Mouse (Mus musculus) cerebellum, postnatal 25 days (tissue): Measurements from ENCODE around the gene Trim39.
"Not testable (repeated sequence)": the region's sequence is repeated elsewhere in the genome, so short reads cannot be mapped to it uniquely, and the experiment has no call there.

Experiments used
- DNase-seq, 2 experiments: peaks; one replicate each; pipeline ENCODE4 v3.0.0; 2021; ENCODE audit warnings: mixed read lengths in 2 of 2

The Trim39 gene

DNA sequence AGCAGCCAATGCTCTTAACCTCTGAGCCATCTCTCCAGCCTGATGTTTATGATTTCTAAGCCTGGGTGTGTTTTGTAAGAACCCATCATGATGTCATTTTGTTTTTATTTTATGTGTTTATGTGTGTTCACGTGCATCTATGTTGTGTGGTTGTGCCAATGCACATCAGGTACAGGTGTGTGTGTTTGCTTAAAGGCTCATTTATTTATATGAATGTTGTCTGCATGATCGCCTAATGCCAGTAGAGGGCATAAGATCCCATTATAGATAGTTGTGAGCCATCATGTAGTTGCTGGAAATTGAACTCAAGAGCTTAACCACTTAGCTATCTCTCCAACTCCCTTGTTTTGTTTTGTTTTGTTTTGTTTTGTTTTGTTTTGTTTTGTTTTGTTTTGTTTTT lies 26.3 kb downstream of the Trim39 start:
- no peak for DNase-seq

GRCm38 (mm10) chr17:36244031-36244430 lies 28.0 kb downstream of the Trim39 start:
- DNase-seq = no peak

DNA sequence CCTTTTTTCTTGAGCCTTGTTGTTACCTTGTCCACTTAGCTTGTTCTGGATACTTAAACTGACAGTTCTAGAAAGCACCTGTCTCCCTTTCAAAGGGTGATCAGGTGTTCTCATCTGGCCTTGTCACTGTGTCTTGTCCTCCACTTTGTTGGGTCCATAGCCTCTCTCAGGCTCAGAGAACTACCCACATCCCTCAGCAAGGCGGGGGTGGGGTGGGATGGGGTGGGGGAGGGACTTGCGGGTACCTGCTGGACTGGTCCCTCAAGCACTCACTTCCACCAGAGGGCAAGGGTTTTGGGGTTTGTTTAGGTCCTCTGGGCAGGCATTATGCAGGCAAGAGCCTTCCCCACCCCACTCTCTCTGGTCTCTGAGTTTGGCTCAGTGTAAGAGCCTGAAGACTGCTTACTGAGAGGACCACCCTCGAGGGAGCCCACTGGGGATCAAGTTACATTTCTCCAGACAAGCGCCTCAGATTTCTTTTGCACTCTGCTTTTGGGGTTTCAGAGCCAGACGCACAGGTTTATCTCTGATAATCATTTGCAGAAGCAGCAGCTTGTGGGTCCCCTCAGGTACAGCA lies 31.3 kb downstream of the Trim39 start:
- no peak for DNase-seq

GRCm38 (mm10) chr17:36237321-36237921 lies 34.6 kb downstream of the Trim39 start:
- DNase-seq = no peak

GRCm38 (mm10) chr17:36235300-36235699 lies 36.7 kb downstream of the Trim39 start:
- not testable (repeated sequence) for DNase-seq

DNA sequence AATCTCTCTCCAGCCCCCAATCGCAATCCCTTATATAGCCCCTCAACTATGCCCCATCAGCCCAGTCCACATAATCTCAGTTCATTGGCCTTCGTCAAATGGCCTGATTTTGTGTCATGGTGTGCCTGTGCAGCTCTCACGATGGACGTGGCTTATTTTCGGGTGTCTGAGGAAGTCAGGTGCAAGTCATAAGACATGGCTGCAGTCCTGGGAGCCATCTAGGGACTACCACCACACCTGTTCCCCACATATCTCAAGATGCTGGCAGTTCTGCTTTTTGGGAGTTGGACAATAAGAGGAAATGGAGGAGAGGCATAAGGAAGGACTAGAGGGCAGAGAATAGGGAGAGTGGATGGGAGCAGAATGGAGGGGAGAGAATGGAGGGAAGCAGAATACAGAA lies 38.5 kb downstream of the Trim39 start:
- DNase-seq = no peak

DNA sequence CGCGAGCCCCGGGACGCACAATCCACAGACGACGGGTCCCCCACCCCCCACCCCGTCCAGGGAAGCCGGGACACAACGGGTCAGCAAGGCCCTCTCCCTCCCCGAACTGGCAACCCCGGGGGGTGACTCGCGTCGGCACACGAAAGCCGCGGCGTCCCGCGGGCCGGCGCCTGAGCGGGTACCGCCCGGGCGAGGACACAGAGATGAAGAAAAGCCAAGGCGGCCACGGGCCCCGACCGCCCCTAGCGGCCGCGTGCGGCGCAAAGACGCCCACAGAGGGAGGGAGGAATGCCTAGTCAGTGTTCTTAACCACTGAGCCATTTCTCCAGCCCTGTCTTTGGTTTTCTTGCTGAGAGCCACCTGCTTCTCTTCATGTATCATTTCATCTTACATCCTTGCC lies 40.7 kb downstream of the Trim39 start:
- peak; percentile 62 to 83 for DNase-seq

- no peak for DNase-seq
Observed at GRCm38 (mm10) chr17:36229046-36229445, 43.0 kb downstream of the Trim39 start.

GRCm38 (mm10) chr17:36226921-36227320 lies 45.1 kb downstream of the Trim39 start:
- no peak for DNase-seq

DNA sequence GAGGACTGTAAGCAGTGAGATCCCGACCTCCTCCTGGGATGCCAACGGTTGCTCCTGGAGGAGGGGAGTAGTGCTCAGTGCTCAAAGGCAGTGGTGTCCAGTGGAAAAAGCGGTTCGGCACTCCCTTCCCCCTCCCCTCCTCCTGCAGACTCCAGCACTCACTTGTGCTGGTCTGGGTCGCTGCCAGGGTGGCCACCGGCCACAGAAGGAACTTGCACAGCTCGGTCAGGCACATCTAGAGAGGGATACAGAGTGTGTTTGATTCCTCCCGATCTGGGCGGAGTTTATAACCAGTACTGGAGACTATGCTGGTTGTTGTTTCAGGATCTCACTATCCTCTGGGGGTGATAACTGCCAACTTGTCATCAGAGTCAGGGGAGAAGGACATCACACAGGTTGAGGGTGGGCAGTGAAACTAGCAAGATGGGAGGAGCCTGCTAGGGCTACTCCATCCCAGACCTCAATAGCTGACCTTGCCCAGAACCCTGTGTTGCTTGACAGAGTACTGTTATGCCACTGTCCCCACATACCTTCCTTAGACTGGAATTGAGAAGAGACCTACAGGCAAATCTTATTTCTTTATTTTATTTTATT lies 46.7 kb downstream of the Trim39 start:
- peak in 1 of 2 experiments; percentile 12 for DNase-seq

DNA sequence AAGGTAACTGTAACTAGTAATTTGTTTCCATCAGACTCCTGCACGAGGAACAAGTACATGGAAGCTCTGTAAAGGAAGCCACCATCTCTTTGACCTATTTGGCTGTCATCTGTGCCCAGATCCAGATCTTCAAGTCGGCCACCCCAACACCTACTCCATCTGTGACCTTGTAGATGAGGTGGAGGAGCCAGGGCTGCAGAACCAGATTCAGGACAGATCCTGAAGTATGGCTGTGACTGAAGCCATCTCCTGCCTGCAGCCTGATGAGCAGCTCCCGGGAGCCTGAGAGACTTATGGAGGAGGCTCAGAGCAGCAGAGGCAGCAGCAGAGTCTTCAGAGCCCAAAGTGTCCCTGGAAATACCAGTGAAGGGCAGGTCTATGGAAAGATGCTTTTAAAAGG lies 47.6 kb downstream of the Trim39 start:
- DNase-seq = no peak

DNA sequence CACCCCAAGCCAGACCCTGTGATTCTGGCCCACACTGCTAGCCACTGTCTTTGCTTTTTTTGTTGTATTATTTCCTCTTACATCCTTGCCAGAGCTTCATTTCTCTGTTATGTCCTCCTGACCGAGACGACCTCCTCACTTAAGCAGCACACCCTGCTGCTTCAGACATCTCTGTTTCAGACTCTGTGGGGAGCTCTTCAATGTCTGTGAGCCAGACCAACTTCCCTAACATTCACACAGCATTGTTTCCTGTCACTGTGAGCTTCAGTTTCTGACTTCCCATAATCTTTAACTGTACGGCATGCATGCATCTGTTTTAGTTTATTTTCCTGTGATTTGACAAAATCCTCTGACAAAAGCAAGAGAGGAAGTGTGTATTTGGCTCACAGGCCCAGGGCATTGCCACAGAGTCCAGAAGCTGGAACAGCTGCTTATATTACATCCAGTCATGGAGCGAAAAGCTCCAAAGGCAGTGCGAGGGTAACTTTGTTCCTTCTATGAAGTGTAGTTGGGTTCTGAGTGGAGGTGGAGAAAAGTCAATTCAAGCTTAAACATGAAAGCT lies 53.4 kb downstream of the Trim39 start:
- no peak for DNase-seq

- no peak for DNase-seq
Observed at GRCm38 (mm10) chr17:36215586-36215985, 56.5 kb downstream of the Trim39 start.
